Mouse (Mus musculus): ENCODE results near the gene Hypk.

- TF ChIP-seq CTCF (IDR thresholded peaks at IDR 0.05; ENCODE audit: low read depth, low read length): no peak
- TF ChIP-seq POLR2A (IDR thresholded peaks at IDR 0.05; ENCODE audit: extremely low read depth, insufficient read depth, low read length): no peak
Measured at GRCm38 (mm10) chr2:121507951-121508330, 54.9 kb downstream of the Hypk start.
